Mouse (Mus musculus) CH12.LX (cell line): Measurements from ENCODE around the gene Dock3. TPM values are rescaled to one million over a fixed set of nuclear protein-coding genes. Genes with fewer than 3 reads are reported as not detected.

Experiments
- DNase-seq: peaks from one replicate; pipeline ENCODE4 v3.0.0-alpha.2; 2013; ENCODE audit errors: extremely low read depth
- H3K27ac ChIP-seq: 2 replicates; pipeline ENCODE4 v1.5.1; 2012; ENCODE audit warnings: low read depth, mild to moderate bottlenecking, control low read depth, moderate library complexity; ENCODE audit not compliant: insufficient read depth
- H3K27me3 ChIP-seq: replicated peaks from 2 replicates; pipeline ENCODE3; 2012; ENCODE audit warnings: inconsistent platforms
- H3K36me3 ChIP-seq, 2 experiments: replicated peaks in 1 of 2; 2 replicates each; pipeline versions ENCODE3 to v1.6.1; 2012; ENCODE audit warnings: inconsistent platforms in 1 of 2, low read length in 1 of 2, mild to moderate bottlenecking in 1 of 2, mixed read lengths in 1 of 2, moderate library complexity in 1 of 2; ENCODE audit not compliant: control insufficient read depth in 1 of 2, insufficient read depth in 1 of 2
- H3K4me1 ChIP-seq, 2 experiments: 2 replicates each; pipeline ENCODE4 v1.6.1; 2012; ENCODE audit warnings: inconsistent platforms in 1 of 2, moderate library complexity in 1 of 2; ENCODE audit not compliant: insufficient read depth in 2 of 2, control insufficient read depth in 1 of 2
- H3K4me2 ChIP-seq: 2 replicates; pipeline ENCODE4 v1.6.1; 2012; ENCODE audit warnings: low read depth, mild to moderate bottlenecking, control low read depth; ENCODE audit not compliant: poor library complexity, insufficient read depth, severe bottlenecking
- H3K4me3 ChIP-seq, 3 experiments: fragments of 150-350 bp in 1 of 3; sonication (generic) in 1 of 3; replicated peaks in 1 of 3; 2 replicates each; pipeline versions ENCODE3 to v1.5.1; 2011 to 2012; ENCODE audit warnings: low read depth in 2 of 3, low read length in 2 of 3, mild to moderate bottlenecking in 2 of 3, moderate library complexity in 2 of 3, control low read depth in 1 of 3, improper control_type of control experiment in 1 of 3, inconsistent platforms in 1 of 3, mixed read lengths in 1 of 3; ENCODE audit not compliant: poor library complexity in 1 of 3
- H3K79me2 ChIP-seq: replicated peaks from 2 replicates; pipeline ENCODE4 v1.6.1; 2012; ENCODE audit warnings: mild to moderate bottlenecking, moderate library complexity; ENCODE audit not compliant: control insufficient read depth, poor library complexity, insufficient read depth, severe bottlenecking; ENCODE audit errors: extremely low read depth
- H3K9ac ChIP-seq: 2 replicates; pipeline ENCODE4 v1.6.1; 2012; ENCODE audit warnings: low read depth, mild to moderate bottlenecking, control low read depth, moderate library complexity; ENCODE audit not compliant: insufficient read depth
- H3K9me3 ChIP-seq: replicated peaks from 2 replicates; pipeline ENCODE3; 2012; ENCODE audit warnings: low read length, inconsistent platforms, mixed read lengths
- BHLHE40 ChIP-seq: IDR thresholded peaks from 2 replicates; pipeline ENCODE4 v1.6.1; 2011; ENCODE audit warnings: mild to moderate bottlenecking, low read depth, low read length, improper control_type of control experiment
- CHD1 ChIP-seq: IDR thresholded peaks from 2 replicates; pipeline ENCODE4 v1.6.1; 2012; ENCODE audit warnings: low read depth, low read length, improper control_type of control experiment, inconsistent platforms
- CTCF ChIP-seq, 2 experiments: IDR thresholded peaks in 1 of 2; conservative IDR thresholded peaks in 1 of 2; 2 replicates each; pipeline ENCODE4 v1.5.1; 2011 to 2012; ENCODE audit warnings: low read depth in 2 of 2, low read length in 2 of 2, improper control_type of control experiment in 1 of 2, inconsistent platforms in 1 of 2, mild to moderate bottlenecking in 1 of 2, moderate library complexity in 1 of 2
- E2F4 ChIP-seq: IDR thresholded peaks from 2 replicates; pipeline ENCODE4 v1.6.1; 2011; ENCODE audit warnings: low read depth, low read length, improper control_type of control experiment; ENCODE audit not compliant: insufficient replicate concordance
- ELF1 ChIP-seq: IDR thresholded peaks from 2 replicates; pipeline ENCODE4 v1.6.1; 2014; ENCODE audit warnings: low read depth, mild to moderate bottlenecking, inconsistent platforms, low read length, improper control_type of control experiment
- GABPA ChIP-seq: IDR thresholded peaks from 2 replicates; pipeline ENCODE4 v1.6.1; 2012; ENCODE audit warnings: low read depth, low read length, improper control_type of control experiment, inconsistent platforms; ENCODE audit not compliant: insufficient replicate concordance
- HCFC1 ChIP-seq: IDR thresholded peaks from 2 replicates; pipeline ENCODE4 v1.6.1; 2012; ENCODE audit warnings: low read depth, mild to moderate bottlenecking, inconsistent platforms, low read length, improper control_type of control experiment
- JUND ChIP-seq: conservative IDR thresholded peaks from 2 replicates; pipeline ENCODE4 v1.6.1; 2011; ENCODE audit warnings: low read depth, low read length, improper control_type of control experiment
- MAZ ChIP-seq: IDR thresholded peaks from 2 replicates; pipeline ENCODE4 v1.6.1; 2012; ENCODE audit warnings: low read depth, mild to moderate bottlenecking, inconsistent platforms, low read length, improper control_type of control experiment, moderate library complexity
- MEF2A ChIP-seq: IDR thresholded peaks from 2 replicates; pipeline ENCODE4 v1.6.1; 2014; ENCODE audit warnings: low read depth, mild to moderate bottlenecking, inconsistent platforms, low read length, improper control_type of control experiment, borderline replicate concordance
- MXI1 ChIP-seq: IDR thresholded peaks from 2 replicates; pipeline ENCODE4 v1.6.1; 2011; ENCODE audit warnings: mild to moderate bottlenecking, low read depth, low read length, improper control_type of control experiment
- MYC ChIP-seq: IDR thresholded peaks from 2 replicates; pipeline ENCODE4 v1.6.1; 2011; ENCODE audit warnings: low read depth, mild to moderate bottlenecking, improper control_type of control experiment, low read length
- POLR2A ChIP-seq: IDR thresholded peaks from 2 replicates; pipeline ENCODE4 v1.6.1; 2011; ENCODE audit warnings: low read depth, mild to moderate bottlenecking, improper control_type of control experiment, low read length
- RCOR1 ChIP-seq: conservative IDR thresholded peaks from 2 replicates; pipeline ENCODE4 v1.6.1; 2012; ENCODE audit warnings: low read depth, mild to moderate bottlenecking, inconsistent platforms, low read length, improper control_type of control experiment
- SMC3 ChIP-seq: IDR thresholded peaks from 2 replicates; pipeline ENCODE4 v1.6.1; 2011; ENCODE audit warnings: low read depth, low read length, improper control_type of control experiment
- TCF12 ChIP-seq: IDR thresholded peaks from 2 replicates; pipeline ENCODE4 v1.6.1; 2014; ENCODE audit warnings: low read depth, mild to moderate bottlenecking, inconsistent platforms, low read length, improper control_type of control experiment
- ZC3H11A ChIP-seq: IDR thresholded peaks from 2 replicates; pipeline ENCODE4 v1.6.1; 2012; ENCODE audit warnings: low read depth, mild to moderate bottlenecking, inconsistent platforms, low read length, improper control_type of control experiment
- ZKSCAN1 ChIP-seq: IDR thresholded peaks from 2 replicates; pipeline ENCODE4 v1.6.1; 2012; ENCODE audit warnings: low read depth, inconsistent platforms, low read length, improper control_type of control experiment, borderline replicate concordance
- ZMIZ1 ChIP-seq: IDR thresholded peaks from 2 replicates; pipeline ENCODE4 v1.6.1; 2012; ENCODE audit warnings: low read depth, mild to moderate bottlenecking, inconsistent platforms, low read length, improper control_type of control experiment
- ZNF384 ChIP-seq: IDR thresholded peaks from 2 replicates; pipeline ENCODE4 v1.6.1; 2012; ENCODE audit warnings: low read depth, low read length, improper control_type of control experiment, inconsistent platforms
- dilution Hi-C: fragments of 300-500 bp; cut with MboI; formaldehyde crosslinking; loops from 2 replicates; pipeline ENCODE4 v1.14.3; 2020; ENCODE audit warnings: low sequenced_read_pairs; ENCODE audit not compliant: extremely low pct_unique_long_range_greater_than_20kb, extremely low pct_ligation_motif_present
- in situ Hi-C: fragments of 300-500 bp; cut with MboI; formaldehyde crosslinking; loops from 3 replicates; pipeline ENCODE4 v1.14.3; 2019; ENCODE audit warnings: low sequenced_read_pairs, low pct_ligation_motif_present, low pct_unique_long_range_greater_than_20kb, mixed read lengths
- polyA plus RNA-seq: library from polyadenylated mRNA; unstranded; fragments of >175 nt; gene quantifications from 2 replicates; pipeline ENCODE4 v1.2.1, GENCODE M21; 2012; ENCODE audit warnings: low read depth; ENCODE audit not compliant: insufficient read length
- total RNA-seq, 2 experiments: library from RNA; depleted of rRNA; stranded (reverse); fragments of 300-350 nt in 1 of 2; fragments of >200 nt in 1 of 2; gene quantifications; 2 replicates each; pipeline ENCODE4 v1.2.3; 2012 to 2014

Gene Dock3
- total and polyA plus RNA-seq, 3 experiments, result 0.30 TPM; not detected in 2

DNA sequence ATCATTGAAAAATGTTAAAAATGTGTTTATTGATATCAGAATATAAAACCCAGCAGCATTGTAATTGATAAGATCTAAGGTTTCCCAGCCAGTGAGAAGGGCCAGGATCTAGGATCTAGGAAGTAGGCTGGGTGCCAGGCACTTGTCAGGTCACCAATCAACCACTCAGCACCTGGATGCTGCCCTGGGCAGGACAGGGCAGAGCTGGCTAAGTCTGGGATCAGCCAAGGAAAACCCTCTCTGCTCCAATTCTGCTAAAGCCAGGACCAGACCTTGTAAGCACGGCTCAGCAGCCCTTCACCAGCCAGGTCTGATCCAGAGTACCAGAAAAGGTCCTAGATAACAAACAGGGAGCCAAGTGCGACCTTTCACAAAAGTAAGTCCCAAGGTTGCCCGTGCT, 23.2 kb upstream of the Dock3 start:
- Histone ChIP-seq H3K79me2 (no peaks in the 10 kb centered on the region), H3K4me2 (no peak overlapping the region), H3K9me3 (no peaks in the 10 kb centered on the region), H3K4me3 (no peak overlapping the region), H3K27ac (no peak overlapping the region), H3K4me1 (no peaks in the 10 kb centered on the region), H3K36me3 (peaks cover 40 to 63% of the 10 kb centered on the region in 2 experiments), H3K9ac (no peak overlapping the region), H3K27me3 (no peaks in the 10 kb centered on the region)
- dilution Hi-C loops (no loop called here), in situ Hi-C loops (no loop called here)
- DNase-seq, result no peak
- no peak for TF ChIP-seq JUND

DNA sequence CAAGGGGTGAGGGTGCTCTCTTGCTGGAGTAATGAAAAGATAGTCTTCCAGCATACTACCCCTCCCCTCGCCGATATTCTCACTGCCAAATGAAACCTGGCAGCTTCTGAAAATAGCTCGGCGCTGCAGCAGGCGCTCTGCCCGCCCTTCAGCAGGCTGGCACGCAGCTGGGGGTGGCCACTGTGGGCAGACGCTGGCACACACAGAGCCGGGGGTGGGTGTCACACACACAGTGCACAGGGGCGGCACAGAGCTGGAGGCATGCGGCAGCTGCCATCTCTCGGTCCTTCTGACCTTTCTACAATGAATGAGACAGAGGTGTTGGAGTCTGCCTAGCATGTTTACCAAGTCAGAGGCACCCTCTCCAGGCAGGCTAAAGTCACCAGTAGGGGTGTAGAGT, 22.8 kb upstream of the Dock3 start:
- H3K9me3 ChIP-seq, result no peaks in the 10 kb centered on the region
- no peak overlapping the region for H3K27ac ChIP-seq
- H3K4me3 ChIP-seq, result no peak overlapping the region
- DNase-seq, result no peak
- H3K4me1 ChIP-seq, result no peaks in the 10 kb centered on the region
- peaks cover 37 to 58% of the 10 kb centered on the region in 2 experiments for H3K36me3 ChIP-seq
- H3K9ac ChIP-seq, result no peak overlapping the region
- TF ChIP-seq ZMIZ1 (no peak), MEF2A (no peak), MXI1 (no peak), POLR2A (no peak), ELF1 (no peak), BHLHE40 (no peak), GABPA (no peak), HCFC1 (no peak), RCOR1 (no peak), E2F4 (no peak), SMC3 (no peak), ZNF384 (no peak), ZKSCAN1 (no peak), MYC (no peak)
- TF ChIP-seq, all 38 proteins: peak for 0
- no peaks in the 10 kb centered on the region for H3K79me2 ChIP-seq
- dilution Hi-C loops, result no loop called here
- no peak overlapping the region for H3K4me2 ChIP-seq
- H3K27me3 ChIP-seq, result no peaks in the 10 kb centered on the region
- in situ Hi-C loops, result no loop called here

DNA sequence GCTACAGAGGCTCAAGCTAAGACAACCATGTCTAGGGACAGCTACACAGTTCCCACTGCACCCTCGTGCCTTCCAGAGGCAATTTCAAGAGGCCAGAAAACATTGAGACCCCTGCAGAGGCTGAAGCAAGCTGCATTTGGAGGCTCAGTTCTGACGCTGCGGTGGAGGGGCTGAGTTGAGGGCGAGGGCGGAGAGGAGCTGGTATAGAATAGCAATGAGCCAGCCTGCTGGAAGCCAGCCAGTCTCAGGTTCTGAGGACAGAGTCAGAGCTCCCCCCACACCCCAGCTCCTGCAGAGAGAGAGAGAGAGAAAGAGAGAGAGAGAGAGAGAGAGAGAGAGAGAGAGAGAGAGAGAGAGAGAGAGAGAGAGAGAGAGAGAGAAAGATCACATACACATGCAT, 20.5 kb upstream of the Dock3 start:
- DNase-seq, result no peak
- dilution Hi-C loops, result no loop called here

More for the DNA sequence above, 20.5 kb upstream of the Dock3 start:
- H3K9me3 ChIP-seq, result no peaks in the 10 kb centered on the region
- peaks cover 28 to 38% of the 10 kb centered on the region in 2 experiments for H3K36me3 ChIP-seq
- in situ Hi-C loops, result no loop called here
- H3K4me3 ChIP-seq, result no peak overlapping the region
- TF ChIP-seq MAZ, result no peak
- no peak for TF ChIP-seq MXI1
- TF ChIP-seq CHD1, result no peak
- no peak for TF ChIP-seq TCF12
- TF ChIP-seq ZC3H11A, result no peak
- no peak for TF ChIP-seq CTCF (conservative IDR thresholded peaks at IDR 0.05 in 1 of 2, IDR thresholded peaks at IDR 0.05 in 1 of 2; ENCODE audit: low read depth in 2 of 2, low read length in 2 of 2)
- no peak overlapping the region for H3K4me2 ChIP-seq
- H3K27ac ChIP-seq, result no peak overlapping the region
- no peaks in the 10 kb centered on the region for H3K4me1 ChIP-seq
- H3K9ac ChIP-seq, result no peak overlapping the region
- H3K27me3 ChIP-seq, result no peaks in the 10 kb centered on the region
- no peaks in the 10 kb centered on the region for H3K79me2 ChIP-seq
